Mouse (Mus musculus) megakaryocyte-erythroid progenitor cell, adult 5-6 weeks (primary cell): ENCODE data around the gene Heatr9. TPM values are rescaled to one million over a fixed set of nuclear protein-coding genes. Genes with fewer than 3 reads are reported as not detected.
A peak's percentile ranks its signal among the peaks of the same experiment; 100 is the strongest.
"Not testable (repeated sequence)": the region's sequence is repeated elsewhere in the genome, so short reads cannot be mapped to it uniquely, and the experiment has no call there.

Source experiments
- ATAC-seq: replicated peaks from 2 replicates; pipeline ENCODE4 v1.8.0; 2016; ENCODE audit warnings: mild to moderate bottlenecking, inconsistent platforms; ENCODE audit not compliant: severe bottlenecking, poor library complexity, low FRiP score, low TSS enrichment
- total RNA-seq, 2 experiments: library from RNA; stranded (forward) in 1 of 2; stranded (reverse) in 1 of 2; fragments of 200-1000, 215-1000 nt in 1 of 2; fragments of >200 nt in 1 of 2; fragmentation: Nextera tagmentation in 1 of 2; gene quantifications; 2 replicates each; pipeline ENCODE4 v1.2.3; 2014 to 2017

Heatr9 gene
- total RNA-seq (2014; fragmentation: Nextera tagmentation) (not detected in 2 replicates), total RNA-seq (2017) (not detected in 2 replicates)

DNA sequence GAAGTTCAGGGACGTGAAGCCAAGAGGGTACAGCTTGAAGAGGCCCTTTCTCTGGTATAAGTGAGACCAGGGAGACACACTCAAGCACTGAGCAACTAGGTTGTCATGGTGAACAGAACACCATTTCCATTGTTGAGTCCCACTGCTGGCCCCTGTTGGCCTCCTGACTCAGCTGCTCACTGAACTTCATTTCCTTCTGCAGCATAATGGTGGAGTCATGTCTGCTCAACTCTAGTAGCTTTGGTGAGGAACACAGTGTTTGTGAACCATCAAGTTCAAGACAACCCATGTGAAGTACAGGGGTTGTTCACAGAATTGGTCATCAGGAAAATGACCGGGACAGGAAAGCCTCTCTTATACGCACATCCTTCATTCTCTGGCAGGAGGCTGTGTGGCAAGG, at the start of gene Heatr9:
Gene Heatr9, minus strand, starts transcription at position 101 of the 400 bp plus-strand sequence.
- no peak for ATAC-seq

DNA sequence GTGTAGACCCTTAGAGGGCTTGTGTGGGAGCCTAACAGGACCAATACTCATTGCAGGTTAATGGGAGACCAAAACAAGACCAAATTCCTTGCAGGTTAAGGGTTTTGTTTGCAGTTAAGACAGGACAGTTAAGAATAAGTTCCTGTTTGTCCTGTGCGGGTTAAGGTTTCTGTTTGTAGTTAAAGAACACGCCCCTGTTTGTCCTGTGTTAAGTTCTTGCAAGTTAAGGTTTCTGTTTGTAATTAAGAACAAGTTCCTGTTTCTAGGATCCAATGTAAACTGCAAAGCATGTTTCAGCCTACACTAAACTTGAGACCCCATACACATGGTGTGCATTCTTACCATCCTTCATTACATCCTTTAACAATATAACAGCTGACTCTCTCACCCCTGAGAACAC, 48.2 kb upstream of the Heatr9 start:
- no peak for ATAC-seq

- ATAC-seq = 0 out of 2 replicates have a peak, but pooled peaks have one; percentile 30
These were observed 47.3 kb upstream of the Heatr9 start for GRCm38 (mm10) chr11:83569249-83569648.

- ATAC-seq = no peak
These were observed 46.8 kb upstream of the Heatr9 start for GRCm38 (mm10) chr11:83568786-83569185.

GRCm38 (mm10) chr11:83568061-83568460, 46.1 kb upstream of the Heatr9 start:
- no peak for ATAC-seq

DNA sequence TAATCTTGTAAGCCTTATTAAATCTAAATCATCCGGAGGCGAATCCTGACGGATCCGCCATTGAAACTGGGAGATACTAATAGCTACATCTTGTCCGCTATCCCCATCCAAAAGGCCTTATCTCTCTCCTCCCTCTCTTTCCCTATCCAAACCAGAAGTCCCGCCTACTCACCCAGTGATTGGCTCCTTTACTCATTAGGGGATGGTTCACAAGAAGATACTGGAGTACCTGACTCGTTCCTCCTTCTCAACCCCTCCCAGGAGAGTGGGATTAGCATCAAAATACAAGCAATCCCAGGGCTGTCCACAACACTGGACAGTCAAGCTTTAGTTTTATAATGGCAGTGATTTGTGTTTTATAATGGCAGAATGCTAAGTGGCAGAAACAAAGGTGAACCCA, 45.3 kb upstream of the Heatr9 start:
- ATAC-seq = no peak

GRCm38 (mm10) chr11:83566617-83567016, 44.6 kb upstream of the Heatr9 start:
- ATAC-seq = no peak

DNA sequence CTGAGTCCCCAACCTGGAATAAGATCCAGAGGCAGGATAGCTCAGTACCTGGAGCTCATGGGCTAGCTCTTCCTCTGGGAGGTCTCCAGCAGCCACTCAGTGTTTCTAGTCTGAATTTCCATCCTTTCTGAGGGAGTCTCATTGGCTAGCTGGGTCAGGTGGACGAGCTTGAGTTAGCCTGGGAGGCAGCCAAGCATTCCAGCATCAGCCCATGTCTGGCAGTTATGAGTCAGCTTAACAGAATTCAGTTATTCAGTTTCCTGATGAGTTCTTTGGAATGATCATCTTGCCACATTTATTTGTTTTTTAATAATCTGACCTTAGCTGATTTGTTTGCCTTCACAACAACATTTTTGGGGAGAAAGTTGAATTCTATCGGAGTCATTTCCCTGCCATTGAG, 41.8 kb upstream of the Heatr9 start:
- ATAC-seq = no peak

- no peak for ATAC-seq
These were observed 40.4 kb upstream of the Heatr9 start for GRCm38 (mm10) chr11:83562311-83562887.

DNA sequence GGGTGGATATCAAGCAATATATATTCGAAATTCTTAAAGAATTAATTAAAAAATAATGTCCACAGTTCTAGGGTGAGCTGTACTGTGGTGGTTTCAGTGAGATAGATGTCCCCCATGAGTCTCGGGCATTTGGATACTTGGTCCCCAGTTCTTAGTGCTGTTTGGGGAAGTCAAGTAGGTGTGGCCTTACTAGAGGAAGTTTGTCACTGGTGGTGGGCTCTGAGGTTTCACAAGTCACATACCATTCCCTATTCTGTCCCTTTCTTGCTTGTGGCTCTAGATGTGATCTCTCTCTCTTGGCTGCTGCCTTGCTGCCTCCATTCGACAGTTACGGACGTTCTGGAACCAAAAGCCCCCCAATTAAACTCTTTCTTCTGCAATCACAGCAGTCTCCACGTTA, 38.4 kb upstream of the Heatr9 start:
- no peak for ATAC-seq

- no peak for ATAC-seq
These were observed 35.1 kb upstream of the Heatr9 start for GRCm38 (mm10) chr11:83557074-83557473.

DNA sequence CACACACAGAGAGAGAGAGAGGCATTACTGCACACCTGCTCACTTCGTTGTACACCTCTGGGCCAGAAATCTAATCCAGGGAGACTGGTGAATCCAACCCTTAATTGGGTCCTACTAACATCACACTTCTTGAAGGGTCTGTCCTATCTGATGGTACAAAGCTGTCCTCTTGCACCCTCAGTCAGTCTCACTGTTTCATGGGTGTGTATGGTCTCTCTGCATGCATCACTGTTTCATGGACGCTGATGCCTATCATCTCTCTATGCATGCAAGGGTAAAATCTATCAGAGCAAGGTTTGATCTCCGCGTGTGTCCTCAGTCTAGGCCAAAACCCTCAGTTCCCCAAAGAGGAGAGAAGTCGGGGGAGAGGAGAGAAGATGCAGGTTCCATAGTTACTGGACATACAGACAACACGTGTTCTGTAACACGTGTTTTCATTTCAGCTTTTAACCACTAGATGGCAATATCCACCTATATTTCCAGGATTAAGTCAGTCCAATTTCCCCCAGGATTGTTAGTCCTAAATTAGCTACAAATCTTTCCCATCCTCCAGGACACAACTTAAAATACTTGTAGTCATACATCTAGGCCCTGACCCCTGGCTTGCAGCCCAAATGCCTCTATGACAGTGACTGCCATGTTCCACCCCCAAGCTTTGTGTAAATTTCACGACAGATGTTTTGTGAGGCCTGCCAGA, 34.3 kb upstream of the Heatr9 start:
- ATAC-seq = peak; percentile 65

GRCm38 (mm10) chr11:83551668-83552067, 29.7 kb upstream of the Heatr9 start:
- ATAC-seq = no peak

DNA sequence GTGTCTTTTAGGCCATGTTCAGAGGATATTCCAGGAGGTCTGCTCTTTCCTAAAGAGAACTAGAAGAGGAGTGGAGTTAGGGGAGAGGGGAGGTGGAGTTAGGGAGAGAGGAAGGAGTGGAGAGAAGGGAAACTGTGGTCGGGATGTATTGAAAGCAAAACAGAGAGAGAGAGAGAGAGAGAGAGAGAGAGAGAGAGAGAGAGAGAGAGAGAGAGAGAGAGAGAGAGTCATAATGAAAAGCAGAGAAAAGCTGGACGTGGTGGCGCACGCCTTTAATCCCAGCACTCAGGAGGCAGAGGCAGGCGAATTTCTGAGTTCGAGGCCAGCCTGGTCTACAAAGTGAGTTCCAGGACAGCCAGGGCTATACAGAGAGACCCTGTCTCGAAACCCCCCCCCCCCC, 29.1 kb upstream of the Heatr9 start:
- ATAC-seq = not testable (repeated sequence)

DNA sequence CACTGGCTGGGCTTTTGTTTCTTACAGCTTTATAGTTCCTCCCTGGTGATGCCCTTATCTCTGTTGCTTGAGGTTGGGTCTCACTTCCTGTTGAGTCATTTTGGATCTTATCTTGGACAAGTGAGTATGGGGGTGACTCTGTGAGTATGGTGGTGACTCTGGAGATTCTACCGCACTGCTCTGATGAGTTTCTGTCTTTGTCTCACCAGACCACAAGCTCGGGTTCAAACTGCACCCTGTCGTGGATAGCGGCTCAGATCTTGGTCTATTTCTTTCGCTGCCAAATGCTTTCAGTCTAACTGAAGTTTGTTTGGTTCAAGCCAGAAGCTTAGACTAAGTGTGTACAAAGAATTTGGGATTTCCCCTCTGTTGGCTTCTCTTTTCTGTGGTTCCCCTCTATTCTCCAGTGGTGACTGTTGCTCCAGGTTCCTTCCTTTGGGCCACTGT, 28.2 kb upstream of the Heatr9 start:
- ATAC-seq = no peak; the same call in 1 of the 2 replicates

GRCm38 (mm10) chr11:83544214-83544613, 22.2 kb upstream of the Heatr9 start:
- ATAC-seq = no peak

DNA sequence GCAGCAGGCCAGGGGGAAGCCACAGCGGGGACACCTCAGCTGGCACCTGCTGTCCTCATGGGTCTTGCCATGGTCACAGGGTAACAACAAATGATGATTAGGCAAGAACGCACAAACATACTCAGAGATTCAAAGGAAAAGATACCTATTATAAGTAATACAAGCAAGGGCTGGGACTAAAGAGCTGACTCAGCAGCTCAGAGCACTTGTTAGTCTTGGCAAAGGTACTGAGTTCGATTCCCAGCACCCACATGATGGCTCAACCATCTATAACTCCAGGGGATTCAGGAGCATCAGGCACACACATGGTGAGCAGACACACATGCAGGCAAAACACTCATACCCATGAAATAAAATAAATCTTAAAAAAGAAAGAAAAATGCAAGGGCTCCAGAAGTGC, 19.4 kb upstream of the Heatr9 start:
- no peak for ATAC-seq

DNA sequence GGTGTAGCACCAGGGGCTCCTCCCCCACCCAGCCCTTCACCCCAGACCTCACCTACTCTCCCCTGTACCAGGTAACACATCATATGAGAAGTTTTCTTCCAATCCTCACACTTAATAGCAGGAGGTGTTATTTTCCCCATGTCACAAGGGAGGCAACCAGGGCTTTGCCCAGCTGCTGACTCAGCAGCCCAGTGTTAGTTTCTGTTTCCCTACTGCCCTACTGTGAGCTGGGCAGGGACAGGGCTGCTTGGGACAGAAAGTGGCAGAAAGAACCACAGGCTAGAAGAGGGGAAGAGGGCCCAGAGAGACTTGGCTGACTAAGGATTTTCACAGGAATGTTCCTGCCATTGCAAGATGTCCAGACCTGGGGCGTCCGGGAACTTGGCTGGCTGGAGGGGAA, 19.0 kb upstream of the Heatr9 start:
- ATAC-seq = no peak

DNA sequence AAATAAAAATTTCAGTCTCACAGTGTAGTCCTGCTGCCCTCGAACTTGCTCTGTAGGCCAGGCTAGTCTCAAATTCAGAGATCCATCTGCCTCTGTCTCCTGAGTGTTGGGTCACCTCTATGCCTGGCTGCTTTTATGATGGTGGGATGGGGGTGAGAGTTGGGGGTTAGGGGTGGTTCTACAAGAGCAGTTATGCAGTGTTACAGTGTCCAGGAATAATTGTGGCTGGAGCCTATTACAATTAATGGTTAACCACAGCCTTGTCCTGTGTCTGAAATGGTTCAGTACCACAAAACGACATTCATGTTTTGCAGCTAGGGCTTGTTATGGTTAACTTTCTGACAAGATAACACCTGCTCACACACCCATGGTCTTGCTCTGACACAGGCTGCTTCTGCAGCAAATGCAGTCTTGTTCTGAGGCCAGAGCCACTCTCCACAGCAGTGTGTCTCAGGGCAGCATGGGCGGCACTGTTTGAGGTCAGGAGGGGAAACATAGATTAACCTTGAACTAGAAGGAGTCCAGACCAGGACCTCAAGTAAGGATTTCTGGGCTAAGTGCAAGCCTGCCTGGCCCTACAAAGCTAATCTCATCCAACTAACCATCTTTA, 16.8 kb upstream of the Heatr9 start:
- ATAC-seq = no peak

- ATAC-seq = peak; percentile 39; the same call in 1 of the 2 replicates
These were observed 14.9 kb upstream of the Heatr9 start for GRCm38 (mm10) chr11:83536831-83537230.
